Mouse (Mus musculus) forelimb bud, embryonic 11.5 days (tissue): ENCODE results near the gene Gpd2.

ENCODE experiments used
- DNase-seq: peaks from one replicate; pipeline ENCODE4 v3.0.0-alpha.2; 2012; ENCODE audit warnings: low read depth, low spot score

The Gpd2 gene

GRCm38 (mm10) chr2:57297226-57297625 is 59.8 kb downstream of the Gpd2 start:
- DNase-seq, result no peak

DNA sequence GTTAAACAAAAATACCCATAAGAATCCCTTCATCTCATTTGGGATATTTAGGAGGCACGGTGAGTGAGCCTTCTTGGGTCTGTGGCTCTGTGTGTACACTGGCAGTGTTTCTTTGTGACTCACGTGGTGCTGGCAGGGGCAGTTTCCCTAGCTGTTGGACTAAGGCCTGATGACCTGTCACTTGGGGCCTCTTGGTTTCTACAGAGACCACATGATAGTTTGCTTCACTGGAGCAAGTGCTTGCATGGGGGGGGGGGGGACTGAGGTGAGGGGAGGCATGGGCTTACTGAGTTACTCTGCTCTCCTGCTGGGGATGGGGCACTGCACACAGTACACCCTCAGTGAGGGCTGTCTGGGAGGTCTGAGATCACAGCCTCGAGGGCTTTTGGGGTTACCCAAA is 64.1 kb downstream of the Gpd2 start:
- DNase-seq, result no peak

DNA sequence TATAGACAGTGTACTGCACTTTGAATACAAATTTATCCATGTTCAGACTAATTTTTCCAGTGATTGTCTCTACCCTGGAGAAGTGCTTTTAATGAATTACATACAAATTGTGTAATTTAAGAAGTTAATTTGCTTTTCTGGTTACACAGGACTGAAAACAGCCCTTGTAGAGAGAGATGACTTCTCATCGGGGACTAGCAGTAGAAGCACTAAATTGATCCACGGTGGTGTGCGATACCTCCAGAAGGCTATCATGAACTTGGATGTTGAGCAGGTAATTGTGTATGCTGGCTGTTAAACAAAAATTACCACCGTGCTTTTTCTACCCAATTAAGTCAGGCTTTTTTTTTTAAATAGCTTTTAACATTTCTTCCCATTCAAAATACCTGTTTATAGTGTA is 66.8 kb downstream of the Gpd2 start:
- no peak for DNase-seq

- no peak for DNase-seq
These were observed 74.9 kb downstream of the Gpd2 start for GRCm38 (mm10) chr2:57312268-57312797.

DNA sequence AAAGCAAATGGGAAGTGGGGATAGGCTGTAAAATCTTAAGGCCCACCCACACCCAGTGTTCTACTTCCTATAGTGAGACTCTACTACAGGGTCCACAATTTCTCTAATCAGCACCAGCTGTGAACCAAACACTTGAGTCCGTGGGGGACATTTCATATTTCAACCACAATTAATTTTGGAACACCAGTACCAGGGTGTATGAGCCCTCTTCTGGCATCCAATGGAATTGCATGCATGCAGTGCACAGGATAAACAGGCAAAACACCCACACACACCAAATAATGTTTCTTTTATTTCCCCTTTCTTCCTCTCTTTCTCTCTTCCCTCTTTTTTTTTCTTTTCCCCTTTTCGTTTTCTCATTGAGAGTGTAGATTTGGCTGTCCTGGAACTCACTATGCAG is 78.6 kb downstream of the Gpd2 start:
- DNase-seq, result peak; percentile 13

DNA sequence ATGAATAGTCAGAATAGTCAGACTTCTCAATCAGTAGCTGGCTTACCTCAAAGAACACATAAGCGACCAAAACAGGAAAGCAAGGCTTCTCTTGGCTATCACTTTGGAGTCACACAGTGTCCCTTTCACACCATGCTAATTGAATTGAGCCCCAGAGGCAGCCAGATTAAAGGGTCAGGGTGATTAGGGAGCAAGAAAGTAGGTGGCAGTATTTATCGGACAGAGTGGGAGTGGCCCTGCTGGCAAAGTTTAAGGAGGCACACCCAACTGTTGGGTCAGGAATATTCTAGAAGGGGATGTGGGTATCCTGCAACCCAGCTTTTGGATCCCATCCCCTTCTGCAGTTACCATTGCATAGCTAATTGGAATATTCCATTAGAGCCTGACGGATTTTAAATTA is 80.9 kb downstream of the Gpd2 start:
- no peak for DNase-seq

DNA sequence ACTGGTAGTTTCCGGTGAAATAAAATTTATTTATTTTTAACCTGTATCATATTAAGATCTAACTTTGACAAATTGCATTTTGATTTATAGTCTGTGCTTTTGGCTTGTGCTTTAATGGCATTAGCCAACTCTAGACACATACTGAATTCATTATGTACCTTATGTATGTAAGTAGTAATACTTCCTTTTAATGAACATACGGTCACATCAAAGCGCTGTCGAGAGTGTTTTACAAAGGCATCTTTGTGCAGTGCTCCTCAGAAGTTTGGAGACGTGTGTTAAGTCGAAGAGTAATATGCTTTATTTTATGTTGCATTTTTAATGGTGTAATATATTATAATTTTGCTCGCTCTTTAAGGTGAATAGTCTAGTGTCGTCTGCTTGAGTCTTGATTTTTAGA is 88.7 kb downstream of the Gpd2 start:
- peak; percentile 60 for DNase-seq

DNA sequence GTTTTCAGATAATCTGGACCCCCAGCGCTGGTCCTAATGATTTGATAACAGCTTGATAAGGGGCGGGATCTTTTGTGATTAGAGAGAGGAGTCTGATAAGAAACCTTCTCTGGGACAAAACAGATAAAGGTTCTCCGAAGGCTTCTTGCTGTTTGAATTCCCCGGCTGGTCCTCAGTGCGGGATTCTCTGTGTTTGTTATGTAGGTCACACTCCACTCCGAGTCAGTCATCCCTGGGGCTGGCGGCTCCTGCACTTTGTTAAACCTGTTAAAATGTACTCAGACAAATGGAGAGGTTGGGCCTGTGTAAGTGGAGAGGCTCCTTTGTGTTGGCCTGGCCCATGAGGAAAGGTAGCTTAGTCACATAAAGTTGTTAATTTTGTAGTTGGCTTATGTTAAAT is 91.9 kb downstream of the Gpd2 start:
- no peak for DNase-seq

GRCm38 (mm10) chr2:57330812-57331211 is 93.4 kb downstream of the Gpd2 start:
- DNase-seq, result no peak

GRCm38 (mm10) chr2:57331266-57331665 is 93.8 kb downstream of the Gpd2 start:
- DNase-seq, result no peak

DNA sequence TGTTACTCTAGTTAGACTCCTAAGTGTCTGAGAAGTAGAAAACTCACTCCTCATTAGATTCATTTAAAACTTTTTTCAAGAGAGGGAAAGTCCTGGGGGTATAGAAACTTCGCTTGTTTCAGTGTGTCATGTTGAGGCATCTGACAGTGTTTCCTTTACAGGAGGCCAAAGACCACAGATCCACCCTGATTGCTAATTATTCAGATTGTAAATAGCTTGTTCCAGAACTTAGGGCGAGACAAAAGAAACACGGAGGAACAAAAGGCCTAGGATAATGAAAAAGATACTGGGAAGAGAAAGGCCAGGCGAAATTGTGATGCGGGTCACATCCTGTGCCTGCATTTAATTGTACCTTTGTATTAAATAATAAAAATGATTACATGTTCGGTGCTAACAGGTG is 96.0 kb downstream of the Gpd2 start:
- no peak for DNase-seq

DNA sequence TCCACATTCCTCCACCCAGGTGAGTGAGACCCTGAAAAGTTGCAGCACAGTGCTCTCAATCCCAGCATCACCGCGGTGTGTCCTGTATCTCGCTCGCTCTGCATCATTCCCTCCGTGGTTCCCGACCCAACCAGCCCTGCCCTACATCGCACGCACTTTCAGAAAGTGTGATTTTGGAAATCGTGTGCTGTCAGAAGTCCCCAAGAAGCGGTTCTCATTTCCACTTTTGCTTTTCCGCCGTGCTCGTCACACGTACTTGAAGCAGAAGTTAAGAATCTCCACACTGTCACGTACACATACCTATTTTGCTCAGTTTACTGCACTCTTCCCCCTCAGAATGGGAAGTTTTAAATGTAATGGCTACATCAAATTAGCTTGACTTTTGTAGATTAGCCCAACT is 98.0 kb downstream of the Gpd2 start:
- no peak for DNase-seq

DNA sequence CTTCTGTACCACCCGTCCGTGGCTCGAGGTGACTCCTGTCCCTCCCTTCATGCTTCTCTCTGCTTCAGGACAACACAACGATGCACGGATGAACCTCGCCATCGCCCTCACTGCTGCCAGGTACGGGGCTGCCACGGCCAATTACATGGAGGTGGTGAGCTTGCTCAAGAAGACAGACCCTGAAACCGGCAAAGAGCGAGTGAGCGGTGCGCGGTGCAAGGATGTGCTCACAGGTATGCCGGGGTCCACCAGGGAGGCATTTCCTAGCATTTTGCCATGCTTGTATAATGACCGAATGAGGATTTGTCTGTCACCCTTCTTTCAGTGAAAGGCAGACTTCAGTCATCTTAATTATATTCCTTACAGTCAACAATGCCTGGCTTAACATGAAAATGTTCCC is 101.3 kb downstream of the Gpd2 start:
- DNase-seq, result no peak

DNA sequence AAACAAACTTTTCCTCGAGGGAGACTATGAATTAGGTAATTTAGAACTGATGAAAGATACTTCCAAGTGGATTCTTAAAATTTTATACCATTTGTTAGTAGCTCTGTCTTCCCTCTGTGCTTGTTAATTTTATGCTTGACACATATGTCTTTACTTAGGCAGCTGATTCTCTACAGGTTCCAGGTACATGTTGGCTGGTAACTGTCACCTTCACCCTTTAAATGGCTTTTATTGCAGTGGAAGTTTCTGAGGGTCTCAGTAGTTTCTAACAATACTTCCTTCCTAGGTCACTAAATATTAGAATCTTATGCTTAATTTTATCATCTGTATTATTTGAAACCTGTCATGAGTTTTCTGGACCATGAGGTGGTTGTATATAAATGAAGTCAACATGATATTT is 105.5 kb downstream of the Gpd2 start:
- DNase-seq, result peak; percentile 69

GRCm38 (mm10) chr2:57350615-57351014 is 113.2 kb downstream of the Gpd2 start:
- DNase-seq, result peak; percentile 31

DNA sequence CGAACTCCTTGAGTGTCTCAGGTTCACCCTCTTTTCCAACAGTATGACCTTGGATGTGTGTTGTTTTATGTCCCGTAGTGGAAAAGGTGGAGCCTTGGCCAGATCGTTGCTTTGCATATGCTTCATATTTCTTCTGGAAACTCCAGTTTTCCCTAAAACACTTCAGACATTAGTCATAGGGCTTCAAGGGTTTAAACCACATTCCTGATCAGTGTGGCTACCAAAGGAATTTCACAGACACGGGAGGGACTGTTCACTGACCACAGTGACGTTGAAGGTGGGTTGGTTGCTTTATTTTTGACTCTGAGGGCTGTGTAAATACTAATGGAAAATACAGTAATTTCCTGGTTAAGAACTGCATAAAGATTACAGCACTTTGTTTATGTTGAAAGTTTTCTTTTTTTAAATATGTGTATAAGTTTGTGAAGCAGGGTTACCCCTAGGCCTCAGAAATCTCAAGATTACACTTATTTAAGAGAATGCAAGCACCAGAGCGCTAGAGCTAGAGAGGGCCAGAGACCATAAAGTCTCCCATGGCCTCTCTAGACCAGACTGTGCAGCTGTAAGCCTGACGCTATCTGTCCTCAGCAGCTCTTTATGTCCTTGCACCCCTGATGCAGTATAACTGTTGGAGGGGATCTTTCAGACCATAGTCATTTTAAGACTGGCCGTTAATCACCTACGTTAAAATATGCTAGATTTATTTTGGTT is 116.4 kb downstream of the Gpd2 start:
- DNase-seq, result no peak

DNA sequence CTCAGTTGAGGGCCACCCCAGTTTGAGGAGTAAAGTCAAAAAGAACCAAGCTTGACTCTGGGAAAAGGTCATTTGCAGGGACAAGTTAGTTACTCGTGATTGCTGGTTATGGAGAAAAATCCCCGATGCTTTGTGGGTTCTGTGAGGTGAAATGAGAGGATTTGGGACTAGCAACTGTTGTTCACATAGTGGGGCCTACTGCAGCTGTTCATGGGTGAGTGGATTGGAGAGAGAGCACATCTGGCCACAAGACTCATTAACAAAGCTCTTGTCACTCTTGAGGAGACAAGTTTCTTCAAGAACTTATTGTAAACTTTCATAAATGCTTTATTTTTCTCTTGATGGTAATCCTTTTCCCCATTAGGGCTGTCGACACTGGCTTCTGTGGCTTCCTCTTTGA is 117.4 kb downstream of the Gpd2 start:
- DNase-seq, result no peak

DNA sequence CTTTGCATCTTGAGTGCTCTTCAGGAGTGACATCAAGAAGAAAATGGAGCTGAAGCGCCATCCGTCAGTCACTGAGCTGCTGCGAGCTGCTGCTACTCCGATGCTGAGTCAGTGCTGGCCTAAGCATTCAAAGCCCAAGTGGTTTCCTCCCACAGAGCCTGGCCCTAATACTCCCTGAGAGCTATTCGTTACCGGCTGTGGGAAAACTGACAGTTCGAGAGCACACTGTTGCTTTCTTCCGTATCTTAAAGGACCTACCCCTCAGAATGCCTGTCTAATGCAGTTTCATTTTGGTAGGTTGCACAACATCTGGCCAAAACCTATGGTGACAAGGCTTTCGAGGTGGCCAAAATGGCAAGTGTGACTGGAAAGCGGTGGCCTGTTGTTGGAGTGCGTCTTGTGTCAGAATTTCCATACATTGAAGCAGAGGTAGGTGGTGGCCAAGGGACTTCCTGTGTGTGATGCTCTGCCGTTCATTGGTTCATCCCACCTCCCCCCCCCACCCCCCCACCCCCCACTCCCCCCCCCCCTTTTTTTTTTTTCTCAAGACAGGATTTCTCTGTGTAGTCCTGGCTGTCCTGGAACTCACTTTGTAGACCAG is 118.9 kb downstream of the Gpd2 start:
- DNase-seq, result no peak

DNA sequence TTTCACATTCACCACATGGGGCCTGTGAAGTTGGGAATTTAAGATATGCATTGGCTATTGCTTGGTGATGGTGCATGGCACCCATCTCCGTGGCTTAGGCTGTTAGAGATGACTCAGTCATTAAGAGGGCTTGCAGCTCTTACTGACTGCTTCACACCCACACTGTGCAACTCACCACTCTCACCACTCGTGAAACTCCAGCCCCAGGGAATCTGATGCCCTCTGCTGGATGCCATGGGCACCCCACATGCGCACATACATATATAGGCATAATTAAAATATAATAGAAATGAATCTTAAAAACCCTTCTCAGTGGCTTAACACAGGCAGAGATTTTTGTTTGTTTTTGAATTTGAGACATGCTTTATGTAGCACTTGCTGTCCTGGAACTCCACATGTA is 125.1 kb downstream of the Gpd2 start:
- DNase-seq, result no peak

DNA sequence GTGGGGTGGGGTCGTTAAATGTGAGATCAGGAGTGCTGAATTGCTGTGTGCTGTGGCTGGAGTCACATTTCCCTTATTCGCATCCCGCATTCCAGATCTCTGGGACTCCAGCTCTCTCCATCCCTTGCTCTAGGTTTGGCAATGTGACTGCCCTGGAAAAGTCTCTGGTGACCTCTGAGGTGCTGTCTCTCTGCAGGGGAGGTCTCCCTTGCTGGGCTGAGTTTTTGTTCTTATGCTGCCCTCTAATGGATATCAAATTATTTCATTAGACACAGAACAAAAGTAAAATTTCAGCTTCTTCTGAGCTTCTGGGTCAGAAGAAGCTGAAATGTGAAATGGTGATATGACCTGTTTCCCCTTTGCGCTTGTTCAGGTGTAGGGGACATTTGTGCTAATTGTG is 137.2 kb downstream of the Gpd2 start:
- peak; percentile 35 for DNase-seq

DNA sequence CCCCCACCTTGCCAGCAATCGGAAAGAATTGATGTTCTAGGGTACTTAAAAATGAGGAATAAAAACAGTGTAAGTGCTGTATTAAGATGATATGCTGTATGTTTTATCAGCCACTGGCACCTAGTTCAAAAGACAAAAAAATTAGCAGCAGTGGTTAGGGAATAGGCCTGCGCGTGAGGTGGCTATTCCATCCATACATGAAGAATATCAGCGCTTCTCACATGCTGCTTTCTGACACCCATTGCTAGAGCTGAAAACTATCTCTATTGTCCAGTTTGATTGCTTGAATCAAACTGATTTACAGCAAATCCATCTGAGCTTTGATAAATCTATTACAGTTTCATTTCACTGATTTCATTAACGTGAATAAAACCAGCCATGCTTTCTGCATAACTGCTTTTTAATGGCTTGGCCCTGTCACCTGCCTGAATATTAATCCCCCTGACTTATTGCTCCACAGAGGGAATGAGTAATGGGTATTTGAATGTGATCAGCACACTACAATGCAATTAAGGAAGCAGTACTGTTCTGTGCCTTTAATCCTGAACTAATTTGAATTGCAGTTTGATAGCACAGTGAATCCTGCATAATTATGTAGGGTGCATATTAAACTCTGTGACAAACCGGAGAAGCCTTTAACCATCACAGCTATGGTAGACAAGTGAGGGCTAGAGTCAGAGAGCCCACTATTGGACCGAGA is 137.9 kb downstream of the Gpd2 start:
- no peak for DNase-seq

DNA sequence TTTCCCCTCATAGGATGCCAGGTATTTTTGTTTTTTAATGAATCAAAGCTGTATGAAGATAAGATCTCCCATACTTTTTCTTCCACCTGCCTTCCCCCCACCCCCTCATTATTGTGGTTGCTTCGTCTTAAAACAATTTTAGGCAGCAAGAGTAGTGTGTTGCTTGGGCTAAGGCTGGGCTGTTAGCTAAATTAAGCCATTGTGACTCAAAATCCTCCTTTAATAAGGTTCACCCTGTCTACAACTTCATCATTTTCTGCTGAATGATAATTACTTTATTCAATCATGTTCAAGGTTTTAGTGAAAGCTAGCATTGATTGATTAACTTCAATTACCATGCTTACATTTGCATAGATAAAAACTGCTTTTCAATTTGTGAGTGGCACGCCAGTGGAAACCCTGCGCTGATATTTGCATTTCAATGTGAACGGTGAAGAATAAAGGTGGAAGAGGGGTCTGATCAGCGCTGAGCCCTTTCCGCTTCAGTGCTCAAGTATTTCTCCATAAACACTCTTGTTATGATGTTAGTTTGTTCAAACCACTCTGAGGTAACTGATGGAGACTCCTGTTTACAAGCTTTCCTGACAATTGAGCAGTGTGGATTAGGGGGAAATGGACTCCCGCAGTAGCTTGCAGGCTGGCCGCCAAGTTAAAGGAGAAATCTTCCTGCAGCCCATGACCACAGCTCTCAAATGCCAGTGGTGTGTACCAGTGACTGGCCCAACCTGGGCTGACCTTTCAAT is 140.9 kb downstream of the Gpd2 start:
- DNase-seq, result no peak
